Mouse (Mus musculus) frontal cortex, postnatal 14 days (tissue): ENCODE measurements around the gene 1810055G02Rik.

Experiments used
- DNase-seq, 2 experiments: peaks; one replicate each; pipeline ENCODE4 v3.0.0; 2022; ENCODE audit warnings: low spot score in 2 of 2

1810055G02Rik gene

DNA sequence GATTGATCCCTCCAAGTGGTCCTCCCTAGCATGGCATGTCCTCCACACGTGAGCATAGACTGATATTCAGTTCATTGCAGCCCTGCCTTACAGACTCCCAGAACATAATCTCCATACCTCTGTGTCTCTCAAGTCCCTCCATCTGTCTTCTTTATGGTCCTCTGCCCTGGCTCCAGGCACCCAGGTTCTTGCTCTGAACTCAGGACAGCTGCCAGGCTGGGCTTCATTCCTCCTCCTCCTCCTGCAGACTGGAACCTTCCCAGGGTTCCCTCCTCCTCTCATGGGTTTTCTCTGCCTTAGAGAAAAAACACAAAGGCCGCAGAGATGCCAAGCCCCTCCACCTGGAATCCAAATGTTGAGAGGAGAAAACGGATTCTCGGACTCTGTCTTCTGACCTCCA, 34.6 kb downstream of the 1810055G02Rik start:
- no peak for DNase-seq

DNA sequence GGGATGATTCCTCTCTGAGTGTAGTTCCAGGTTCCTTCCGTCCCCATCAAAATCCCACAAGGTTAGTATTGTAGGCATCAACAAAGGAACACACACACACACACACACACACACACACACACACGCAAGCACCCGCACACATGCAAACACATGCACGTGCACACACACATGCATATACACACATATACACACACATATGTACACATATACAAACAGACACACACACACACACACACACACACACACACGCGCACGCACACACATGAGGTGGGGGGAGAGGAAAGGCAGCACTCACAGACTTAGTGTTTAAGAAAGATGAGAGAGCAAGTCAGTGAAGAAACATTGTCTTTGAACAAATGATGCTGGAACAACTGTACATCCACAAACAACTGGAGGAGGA, 35.3 kb downstream of the 1810055G02Rik start:
- no peak for DNase-seq

DNA sequence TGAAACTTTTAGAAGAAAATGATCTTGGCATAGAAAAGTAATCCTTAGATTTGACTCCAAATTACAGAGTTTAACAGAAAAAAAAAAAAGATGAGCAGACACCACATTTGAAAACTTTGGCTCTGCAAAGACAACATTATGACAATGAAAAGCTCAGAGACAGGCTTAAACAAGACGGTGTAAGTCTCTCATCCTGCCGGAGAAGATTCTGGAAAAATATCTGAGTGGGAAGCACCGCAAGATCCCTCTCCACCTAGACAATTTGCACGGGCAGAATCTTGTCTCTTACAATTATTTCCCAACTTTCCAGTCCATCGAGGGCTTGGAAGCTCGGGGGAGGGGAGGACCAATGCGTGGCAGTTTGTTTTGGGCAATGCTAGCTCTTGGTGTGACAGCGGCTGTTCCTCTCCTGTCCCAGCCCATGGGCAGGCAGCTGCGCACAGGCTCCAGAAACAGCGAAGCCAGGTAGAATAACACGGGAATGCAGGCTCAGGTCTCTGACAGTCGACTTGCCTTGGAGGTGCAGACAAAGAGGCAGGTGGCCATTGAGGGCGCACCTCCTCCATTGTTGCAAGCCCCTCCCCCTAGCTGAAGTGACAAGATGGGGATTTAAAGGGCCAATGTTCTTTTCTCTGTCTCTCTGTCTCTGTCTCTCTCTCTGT, 35.9 kb downstream of the 1810055G02Rik start:
- DNase-seq = peak; percentile 20 to 28

DNA sequence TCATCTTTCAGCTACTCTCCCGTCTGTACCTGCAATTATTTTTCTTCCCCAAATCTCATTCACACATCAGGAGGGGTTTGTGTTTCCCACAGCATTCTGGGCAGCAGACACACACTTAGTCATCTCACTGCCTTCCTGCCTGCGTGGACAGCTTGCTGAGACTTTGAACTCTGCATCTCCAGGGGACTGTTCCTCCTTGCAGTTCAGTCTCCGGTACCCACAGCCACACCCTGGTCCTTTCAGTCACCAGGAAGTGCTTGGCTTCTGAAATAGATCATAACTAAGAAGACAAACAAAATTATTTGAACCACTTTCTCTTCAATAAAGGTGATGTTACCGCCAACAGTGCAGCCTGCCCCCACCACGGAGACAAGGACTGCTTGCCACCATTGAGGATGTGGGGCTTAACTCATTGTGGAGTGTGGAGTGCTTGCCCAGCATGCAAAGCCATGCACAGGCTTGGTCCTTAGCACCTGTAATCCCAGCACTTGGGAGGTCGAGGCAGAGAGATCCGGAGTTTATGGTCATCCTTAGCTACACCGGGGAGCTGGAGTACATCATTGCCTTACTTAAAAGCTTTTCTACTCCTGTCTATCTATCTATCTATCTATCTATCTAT, 44.6 kb downstream of the 1810055G02Rik start:
- DNase-seq = no peak

DNA sequence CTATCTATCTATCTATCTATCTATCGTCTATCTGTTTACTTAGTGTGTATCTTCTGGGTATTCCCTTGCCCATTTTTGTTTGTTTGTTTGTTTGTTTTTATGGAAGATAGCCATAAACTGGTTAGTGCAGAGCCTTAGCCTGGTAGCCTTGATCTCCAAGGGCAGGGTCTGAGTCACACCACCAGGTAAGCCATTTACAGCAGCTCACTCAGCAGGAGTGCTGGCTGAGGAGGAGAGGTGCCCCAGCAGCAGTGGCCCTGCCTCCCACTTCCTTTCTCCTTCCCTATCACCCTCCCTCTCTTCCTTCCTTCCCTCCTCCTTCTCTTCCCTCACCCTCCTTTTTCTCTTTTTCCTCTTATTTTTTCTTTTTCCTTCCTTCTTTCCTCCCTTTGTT, 45.1 kb downstream of the 1810055G02Rik start:
- DNase-seq = no peak

DNA sequence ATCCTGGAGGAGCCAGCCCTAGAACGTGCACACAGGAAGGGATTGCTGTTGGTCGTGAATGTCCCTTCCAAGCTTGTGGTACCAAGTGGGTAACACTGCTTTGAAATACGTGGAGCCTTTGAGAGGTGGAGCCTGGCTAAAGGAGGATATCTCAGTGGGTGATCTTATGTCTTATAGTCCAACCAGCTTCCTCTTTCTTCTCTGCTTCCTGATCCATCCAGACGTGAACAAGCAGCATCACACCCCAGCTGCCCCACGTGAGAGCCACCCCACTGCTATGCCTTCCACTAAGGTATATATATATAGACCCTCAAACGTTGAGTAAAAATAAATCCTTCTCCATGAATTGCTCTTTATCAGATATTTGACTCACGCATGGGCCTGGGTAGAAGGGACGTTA, 45.6 kb downstream of the 1810055G02Rik start:
- DNase-seq = no peak

DNA sequence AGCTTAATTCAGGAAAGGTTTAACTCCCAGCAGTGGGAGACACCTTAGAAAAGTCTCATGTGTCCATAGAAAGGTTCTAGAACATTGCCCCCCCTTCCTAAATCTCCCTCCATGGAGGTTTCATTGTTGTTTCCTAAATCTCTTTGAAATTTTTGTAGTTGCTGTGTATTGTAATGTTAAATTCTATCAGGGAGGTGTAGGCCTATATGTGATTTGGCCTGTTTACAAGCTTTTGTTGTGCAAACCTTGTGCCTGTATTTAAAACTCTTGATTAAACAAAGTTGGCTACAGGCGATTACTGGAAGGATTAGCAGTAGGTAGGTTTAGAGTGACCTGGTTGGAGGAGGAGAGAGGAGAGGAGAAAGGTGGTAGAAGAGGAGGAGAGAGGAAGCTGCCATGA, 49.8 kb downstream of the 1810055G02Rik start:
- no peak for DNase-seq

DNA sequence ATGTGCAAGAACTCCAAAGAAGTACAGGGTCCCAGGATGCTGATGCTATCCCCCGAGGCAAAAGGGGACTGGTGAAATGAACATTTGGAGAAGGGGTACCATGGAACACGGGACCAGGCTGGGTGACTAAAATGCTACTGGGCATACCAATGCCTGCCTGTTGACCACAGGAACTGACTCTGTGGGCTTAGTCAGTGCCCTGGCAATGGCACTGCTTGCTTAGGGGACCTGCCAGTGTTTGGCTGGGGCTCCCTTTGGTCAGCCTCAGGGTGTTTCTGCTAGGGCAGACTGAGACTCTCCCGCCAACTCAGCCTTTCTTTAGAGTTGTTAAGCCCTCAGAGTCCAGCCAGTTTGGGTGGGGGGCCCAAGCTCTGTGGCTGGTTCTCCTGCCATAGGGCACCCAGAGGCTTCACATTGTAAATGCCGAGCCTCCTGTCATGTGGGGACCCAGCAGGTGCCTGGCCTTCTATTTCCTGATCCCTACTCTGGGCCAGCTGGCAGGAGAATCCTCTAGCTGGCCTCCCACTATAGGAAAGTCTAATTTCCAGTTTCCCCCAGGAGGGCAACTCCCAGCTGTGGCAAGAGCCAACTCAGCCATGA, 57.2 kb downstream of the 1810055G02Rik start:
- DNase-seq = no peak

DNA sequence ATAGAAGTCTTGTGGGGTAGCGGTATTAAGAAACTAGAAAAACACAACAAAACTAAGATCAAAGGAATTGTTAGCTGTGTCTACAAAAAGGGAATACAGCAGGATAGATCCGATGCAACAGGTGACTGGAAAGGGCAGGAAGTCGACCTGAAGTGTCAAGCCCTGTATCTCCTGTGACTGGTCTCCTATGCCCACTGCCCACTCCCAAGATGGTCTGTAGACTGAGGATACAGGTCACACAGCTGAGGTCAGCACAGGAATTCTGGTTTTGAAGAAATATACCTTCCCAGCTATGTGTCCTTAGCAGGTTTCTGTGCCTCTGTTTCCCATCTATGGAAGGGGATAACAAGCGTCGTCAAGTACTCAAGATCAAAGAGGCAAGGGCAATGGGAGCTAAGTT, 58.3 kb downstream of the 1810055G02Rik start:
- no peak for DNase-seq

DNA sequence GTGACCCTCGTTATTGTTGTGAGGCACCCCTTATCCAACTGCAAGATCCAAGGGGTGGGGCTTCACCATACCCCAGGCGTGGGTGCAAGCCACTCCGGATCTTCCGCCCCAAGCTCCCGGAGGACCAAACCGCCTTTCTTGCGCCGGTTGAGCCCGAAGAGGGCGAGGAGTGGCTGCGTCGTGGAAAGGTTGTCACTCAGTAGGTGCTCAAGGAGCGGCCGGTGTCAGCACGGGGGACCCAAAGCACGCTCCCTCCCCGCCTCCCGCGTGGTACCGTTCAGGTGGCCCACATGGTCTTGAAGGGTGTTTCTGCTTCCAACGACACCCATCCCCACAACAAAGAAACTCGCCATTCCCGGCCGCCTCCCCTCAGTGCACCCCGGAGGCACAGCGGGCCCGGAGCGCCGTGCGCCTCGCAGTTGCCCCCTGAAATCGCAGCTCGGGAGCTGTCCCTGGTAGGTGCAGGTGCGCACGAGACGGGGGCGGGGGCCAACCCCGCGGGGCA, 59.2 kb downstream of the 1810055G02Rik start, which contains the start of gene Kmt5b:
Kmt5b (plus strand) TSS at position 146 of the 505 bp plus-strand sequence.
- peak; percentile 57 to 67 for DNase-seq
